Mouse (Mus musculus) testis, adult 10 weeks (tissue): ENCODE measurements around the gene Emc7. TPM values are rescaled to one million over a fixed set of nuclear protein-coding genes. Genes with fewer than 3 reads are reported as not detected.

ENCODE experiments used
- polyA plus RNA-seq: library from polyadenylated mRNA; stranded (reverse); fragments of 350-450 nt; fragmentation: Illumina TruSeq; extraction: RNeasy Lipid Tissue Mini Kit (QIAGEN cat#74804); gene quantifications from one replicate; pipeline ENCODE4 v1.2.3, GENCODE M21; 2014; ENCODE audit warnings: low read depth, low replicate concordance

Emc7 gene
- polyA plus RNA-seq: 30.9 TPM

DNA sequence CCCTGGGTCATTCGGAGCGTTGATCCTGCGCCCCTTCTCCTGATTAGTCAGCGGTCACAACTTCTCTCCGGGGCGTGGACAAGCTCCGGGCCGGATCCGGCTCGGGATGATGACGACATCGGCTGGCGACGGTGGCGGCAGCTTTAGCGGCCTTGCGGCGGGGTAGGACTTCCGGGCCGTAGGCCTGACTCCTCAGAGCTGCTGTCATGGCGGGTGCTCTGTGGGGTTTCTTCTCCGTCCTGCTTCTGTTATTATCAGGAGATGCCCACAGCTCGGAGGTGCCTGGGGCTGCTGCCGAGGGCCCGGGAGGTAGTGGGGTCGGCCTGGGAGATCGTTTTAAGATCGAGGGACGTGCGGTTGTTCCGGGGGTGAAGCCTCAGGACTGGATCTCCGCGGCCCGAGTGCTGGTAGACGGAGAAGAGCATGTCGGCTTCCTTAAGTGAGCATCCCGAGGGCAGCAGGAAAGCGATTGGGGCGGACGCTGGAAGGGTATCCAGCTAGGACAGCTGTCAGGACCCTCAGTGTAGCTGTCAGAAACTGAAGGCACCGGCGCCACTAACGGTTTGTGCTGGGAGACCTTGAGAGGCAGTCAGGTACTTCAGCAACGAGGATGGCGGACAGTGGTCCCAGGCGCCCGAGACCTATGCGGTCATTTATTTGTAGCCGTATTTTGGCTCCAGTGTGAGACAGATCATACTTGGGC is at the start of gene Emc7:
Gene Emc7 (plus strand): TSS at position 136 of the 703 bp plus-strand sequence.

DNA sequence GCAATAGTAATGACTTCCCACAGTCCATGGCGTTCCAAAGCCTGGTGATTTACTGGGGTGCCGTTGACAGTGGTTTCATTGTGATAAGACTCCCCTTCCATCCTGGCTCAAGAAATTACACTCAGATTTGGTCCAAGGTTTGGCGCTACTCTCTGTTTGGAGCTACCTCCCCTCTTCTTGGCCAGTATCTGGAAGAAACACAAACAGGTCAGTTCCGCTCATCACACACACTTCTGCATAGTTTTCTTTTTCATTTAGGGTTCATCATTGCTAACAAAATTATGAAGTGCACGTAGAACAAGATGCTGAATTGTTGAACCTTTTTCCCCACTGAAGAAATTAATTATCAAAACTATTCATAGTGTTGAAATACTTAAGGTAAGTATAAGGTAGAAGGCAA is 25.9 kb downstream of the Emc7 start, which contains the start of gene Chrm5:
Gene Chrm5 (minus strand): TSS at position 101 of the 400 bp plus-strand sequence.

DNA sequence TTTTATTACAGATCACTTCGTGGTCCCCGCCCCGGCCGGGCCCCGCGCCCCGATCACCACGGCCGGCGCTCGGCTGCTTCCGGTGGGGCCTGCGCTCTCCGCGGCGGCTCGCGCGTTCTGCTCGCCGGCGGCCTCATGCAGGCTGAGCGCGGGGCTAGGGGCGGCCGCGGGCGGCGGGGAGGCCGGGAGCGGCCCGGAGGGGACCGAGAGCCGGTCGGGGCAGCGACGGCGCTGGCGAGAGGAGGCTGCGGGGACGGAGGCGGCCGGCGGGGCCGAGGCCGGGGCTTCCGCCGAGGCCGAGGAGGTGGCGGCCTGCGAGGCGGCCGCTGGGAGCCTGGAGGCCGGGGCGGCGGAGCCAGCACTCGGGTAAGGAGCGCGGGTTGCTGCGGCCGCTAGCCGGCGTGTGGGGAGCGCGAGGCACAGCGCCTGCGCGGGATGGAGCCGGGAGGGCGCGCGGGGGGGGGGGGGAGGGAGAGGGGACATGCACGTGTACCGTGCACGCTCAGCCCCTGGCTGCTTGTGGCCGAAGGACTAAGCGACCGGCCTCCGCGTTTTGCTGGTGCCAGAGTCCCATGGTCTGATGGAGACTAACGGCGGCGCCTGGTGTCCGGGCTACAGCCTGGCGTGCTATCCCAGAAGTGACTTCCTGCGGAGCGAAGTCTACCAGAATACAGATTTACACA is 38.2 kb downstream of the Emc7 start, which contains the start of gene Aven:
Gene Aven (plus strand): TSS at position 109 of the 683 bp plus-strand sequence.

Other genes starting within 250 kb of the Emc7 start
- gene Lpcat4, start 215.5 kb upstream of the Emc7 start, polyA plus RNA-seq: 1.7 TPM
- 21.3 TPM for gene Nutm1, start 195.7 kb upstream of the Emc7 start, polyA plus RNA-seq
- 45.7 TPM for gene Nop10, start 193.1 kb upstream of the Emc7 start, polyA plus RNA-seq
- gene Slc12a6, start 189.2 kb upstream of the Emc7 start, polyA plus RNA-seq: 46.9 TPM
- gene Gm21985, start 188.7 kb upstream of the Emc7 start, polyA plus RNA-seq: not detected
- gene Emc4, start 87.0 kb upstream of the Emc7 start, polyA plus RNA-seq: 83.6 TPM
- 16.3 TPM for gene Katnbl1, start 75.8 kb upstream of the Emc7 start, polyA plus RNA-seq
- not detected for gene Chrm5, start 25.8 kb downstream of the Emc7 start, polyA plus RNA-seq
- gene Aven, start 38.0 kb downstream of the Emc7 start, polyA plus RNA-seq: 117 TPM